Mouse (Mus musculus) kidney, adult 2 months (tissue): ENCODE results near the gene Papolb.

ENCODE experiments used
- CTCF ChIP-seq: fragments of 200-500 bp; conservative IDR thresholded peaks from 2 replicates; pipeline ENCODE4 v1.5.1; 2011; ENCODE audit warnings: low read depth, mild to moderate bottlenecking, control low read depth, low read length, moderate library complexity, mixed read lengths; ENCODE audit not compliant: insufficient read depth, insufficient read length
- POLR2A ChIP-seq: fragments of 200-500 bp; IDR thresholded peaks from one replicate; pipeline ENCODE4 v1.6.1; 2011; ENCODE audit warnings: low read depth, low read length, control low read depth

- no peak for TF ChIP-seq CTCF
- no peak for TF ChIP-seq POLR2A
These were observed 17.2 kb upstream of the Papolb start for GRCm38 (mm10) chr5:142547066-142547465.
